Mouse (Mus musculus) lung, postnatal 0 days (tissue): ENCODE results near the gene Gins1.

Experiments used
- CTCF ChIP-seq: IDR thresholded peaks from 2 replicates; pipeline ENCODE4 v1.5.1; 2016; ENCODE audit warnings: antibody characterized with exemption, mild to moderate bottlenecking
- EP300 ChIP-seq: IDR thresholded peaks from 2 replicates; pipeline ENCODE4 v1.6.1; 2016; ENCODE audit warnings: antibody characterized with exemption, mild to moderate bottlenecking, control low read depth

- TF ChIP-seq CTCF (no peak), EP300 (no peak)
Measured at GRCm38 (mm10) chr2:150973401-150974115, 68.4 kb downstream of the Gins1 start.
